Mouse (Mus musculus): ENCODE measurements around the gene Pbrm1. TPM values are rescaled to one million over a fixed set of nuclear protein-coding genes. Genes with fewer than 3 reads are reported as not detected.

The Pbrm1 gene
- polyA plus RNA-seq, 1 experiment = 12.8 TPM

- H3K4me3 ChIP-seq (replicated peaks; ENCODE audit: extremely low read depth, low read depth, low read length) = peak within 1 kb of the TSS; percentile 59
- peak; percentile 82 for DNase-seq
- TF ChIP-seq CTCF (IDR thresholded peaks at IDR 0.05; ENCODE audit: insufficient read depth, low read length) (no peak), POLR2A (IDR thresholded peaks at IDR 0.05; ENCODE audit: borderline replicate concordance, extremely low read depth, low read depth, low read length) (no peak)
- 0 out of 2 replicates have a peak, but pooled peaks cover 2% of the 10 kb centered on the region for H3K4me1 ChIP-seq (ENCODE audit: control insufficient read depth, insufficient read depth, low read length)
- 6% methylated on average over 59 of the region's 63 CpGs for WGBS
Observed at GRCm38 (mm10) chr14:31130236-31131220, 111.6 kb downstream of the Pbrm1 start, which contains the start of gene Nt5dc2. Nt5dc2 (plus strand) TSS chr14:31131053.

- Histone ChIP-seq H3K4me3 (replicated peaks; ENCODE audit: extremely low read depth, low read depth, low read length) (peak overlapping the region; percentile 59), H3K4me1 (ENCODE audit: control insufficient read depth, insufficient read depth, low read length) (0 out of 2 replicates have a peak, but pooled peaks cover 2% of the 10 kb centered on the region)
- WGBS = 2% methylated on average over 43 of the region's 43 CpGs
- TF ChIP-seq CTCF (IDR thresholded peaks at IDR 0.05; ENCODE audit: insufficient read depth, low read length) = no peak
- no peak for TF ChIP-seq POLR2A (IDR thresholded peaks at IDR 0.05; ENCODE audit: borderline replicate concordance, extremely low read depth, low read depth, low read length)
- peak; percentile 31 for DNase-seq
Observed at GRCm38 (mm10) chr14:31131272-31131821, 112.4 kb downstream of the Pbrm1 start.

GRCm38 (mm10) chr14:31132031-31132430 lies 113.1 kb downstream of the Pbrm1 start:
- Histone ChIP-seq H3K4me1 (ENCODE audit: control insufficient read depth, insufficient read depth, low read length) (0 out of 2 replicates have a peak, but pooled peaks cover 2% of the 10 kb centered on the region), H3K4me3 (replicated peaks; ENCODE audit: extremely low read depth, low read depth, low read length) (peak overlapping the region; percentile 20)
- DNase-seq = peak; percentile 62
- TF ChIP-seq POLR2A (IDR thresholded peaks at IDR 0.05; ENCODE audit: borderline replicate concordance, extremely low read depth, low read depth, low read length) (no peak), CTCF (IDR thresholded peaks at IDR 0.05; ENCODE audit: insufficient read depth, low read length) (no peak)
- WGBS = 25% methylated on average over 6 of the region's 6 CpGs

- H3K4me1 ChIP-seq (ENCODE audit: control insufficient read depth, insufficient read depth, low read length) = 0 out of 2 replicates have a peak, but pooled peaks cover 2% of the 10 kb centered on the region
- no peak overlapping the region for H3K4me3 ChIP-seq (replicated peaks; ENCODE audit: extremely low read depth, low read depth, low read length)
- 68% methylated on average over 7 of the region's 7 CpGs for WGBS
- no peak for DNase-seq
- TF ChIP-seq POLR2A (IDR thresholded peaks at IDR 0.05; ENCODE audit: borderline replicate concordance, extremely low read depth, low read depth, low read length) = no peak
- TF ChIP-seq CTCF (IDR thresholded peaks at IDR 0.05; ENCODE audit: insufficient read depth, low read length) = no peak
Observed at GRCm38 (mm10) chr14:31132491-31132975, 113.6 kb downstream of the Pbrm1 start.

GRCm38 (mm10) chr14:31133023-31133665 lies 114.2 kb downstream of the Pbrm1 start:
- 55% methylated on average over 11 of the region's 11 CpGs for WGBS
- 0 out of 2 replicates have a peak, but pooled peaks cover 2% of the 10 kb centered on the region for H3K4me1 ChIP-seq (ENCODE audit: control insufficient read depth, insufficient read depth, low read length)
- DNase-seq = peak; percentile 52
- H3K4me3 ChIP-seq (replicated peaks; ENCODE audit: extremely low read depth, low read depth, low read length) = no peak overlapping the region
- TF ChIP-seq CTCF (IDR thresholded peaks at IDR 0.05; ENCODE audit: insufficient read depth, low read length) (no peak), POLR2A (IDR thresholded peaks at IDR 0.05; ENCODE audit: borderline replicate concordance, extremely low read depth, low read depth, low read length) (no peak)

GRCm38 (mm10) chr14:31134015-31135000 lies 115.4 kb downstream of the Pbrm1 start:
- TF ChIP-seq CTCF (IDR thresholded peaks at IDR 0.05; ENCODE audit: insufficient read depth, low read length) (no peak), POLR2A (IDR thresholded peaks at IDR 0.05; ENCODE audit: borderline replicate concordance, extremely low read depth, low read depth, low read length) (no peak)
- DNase-seq = no peak
- H3K4me1 ChIP-seq (ENCODE audit: control insufficient read depth, insufficient read depth, low read length) = 0 out of 2 replicates have a peak, but pooled peaks cover 2% of the 10 kb centered on the region
- no peak overlapping the region for H3K4me3 ChIP-seq (replicated peaks; ENCODE audit: extremely low read depth, low read depth, low read length)
- WGBS = 72% methylated on average over 25 of the region's 25 CpGs

GRCm38 (mm10) chr14:31135495-31136410 lies 116.8 kb downstream of the Pbrm1 start:
- Histone ChIP-seq H3K4me3 (replicated peaks; ENCODE audit: extremely low read depth, low read depth, low read length) (no peak overlapping the region), H3K4me1 (ENCODE audit: control insufficient read depth, insufficient read depth, low read length) (no peaks in the 10 kb centered on the region)
- TF ChIP-seq CTCF (IDR thresholded peaks at IDR 0.05; ENCODE audit: insufficient read depth, low read length) = no peak
- no peak for TF ChIP-seq POLR2A (IDR thresholded peaks at IDR 0.05; ENCODE audit: borderline replicate concordance, extremely low read depth, low read depth, low read length)
- WGBS = 92% methylated on average over 34 of the region's 34 CpGs
- DNase-seq = no peak

Measured in lung, adult 2 months (tissue).